Mouse (Mus musculus): ENCODE results near the gene Galr2.
"Not testable (repeated sequence)": the region's sequence is repeated elsewhere in the genome, so short reads cannot be mapped to it uniquely, and the experiment has no call there.

Gene Galr2

GRCm38 (mm10) chr11:116269560-116269959, 11.2 kb upstream of the Galr2 start:
- DNase-seq (ENCODE audit: low spot score in 2 of 2) = no peak

- no peak for DNase-seq (ENCODE audit: low spot score in 2 of 2)
Observed at GRCm38 (mm10) chr11:116272589-116273468, 7.9 kb upstream of the Galr2 start.

DNA sequence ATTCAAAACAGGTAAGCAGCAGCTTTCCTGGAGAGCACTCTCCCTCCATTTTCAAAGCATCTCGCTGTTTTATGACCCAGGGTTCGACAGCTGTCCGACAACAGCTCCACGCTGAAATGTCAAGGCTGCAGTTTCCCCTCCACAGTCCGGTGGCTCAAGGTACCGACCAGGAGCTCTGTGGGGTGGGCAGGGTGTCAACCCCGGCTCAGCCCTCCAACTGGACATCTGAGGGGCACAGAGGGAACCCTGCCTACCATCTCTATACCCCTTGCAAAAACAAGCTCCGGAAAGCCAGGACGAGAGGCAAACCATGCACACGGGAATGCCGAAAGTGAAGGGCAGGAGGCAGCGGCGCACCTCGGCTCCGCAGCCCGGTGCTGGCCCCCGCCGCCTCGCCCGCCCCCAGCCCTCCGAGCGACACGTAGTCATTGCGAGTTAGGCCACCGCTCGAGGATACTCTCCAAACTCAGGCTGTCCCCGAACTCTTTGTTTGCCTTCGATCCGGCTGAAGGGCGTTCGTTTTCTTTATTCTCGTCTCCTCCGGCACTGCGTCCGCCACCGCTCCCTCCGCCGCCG, 7.2 kb upstream of the Galr2 start:
- DNase-seq (ENCODE audit: low spot score in 2 of 2) = no peak

GRCm38 (mm10) chr11:116274045-116274666, 6.6 kb upstream of the Galr2 start, which contains the start of gene Srp68:
Srp68 (minus strand) TSS chr11:116274217.
- peak; percentile 96 to 97 for DNase-seq (ENCODE audit: low spot score in 2 of 2)

DNA sequence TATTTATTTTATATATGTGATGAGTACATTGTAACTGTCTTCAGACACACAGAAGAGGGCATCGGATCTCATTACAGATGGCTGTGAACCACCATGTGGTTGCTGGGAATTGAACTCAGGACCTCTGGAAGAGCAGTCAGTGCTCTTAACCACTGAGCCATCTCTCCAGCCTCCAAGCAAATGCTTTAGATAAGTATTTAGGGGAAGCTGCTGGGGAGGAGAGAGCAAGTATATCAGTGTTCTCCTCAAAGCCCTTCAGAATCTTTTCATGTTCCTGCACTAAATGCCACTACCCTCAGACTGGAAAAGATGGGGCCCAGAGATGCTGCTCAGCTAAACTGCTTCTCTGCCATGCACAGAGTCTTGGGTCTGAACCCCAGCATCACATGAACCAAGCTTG, 3.6 kb upstream of the Galr2 start:
- DNase-seq (ENCODE audit: low spot score in 2 of 2) = not testable (repeated sequence)

DNA sequence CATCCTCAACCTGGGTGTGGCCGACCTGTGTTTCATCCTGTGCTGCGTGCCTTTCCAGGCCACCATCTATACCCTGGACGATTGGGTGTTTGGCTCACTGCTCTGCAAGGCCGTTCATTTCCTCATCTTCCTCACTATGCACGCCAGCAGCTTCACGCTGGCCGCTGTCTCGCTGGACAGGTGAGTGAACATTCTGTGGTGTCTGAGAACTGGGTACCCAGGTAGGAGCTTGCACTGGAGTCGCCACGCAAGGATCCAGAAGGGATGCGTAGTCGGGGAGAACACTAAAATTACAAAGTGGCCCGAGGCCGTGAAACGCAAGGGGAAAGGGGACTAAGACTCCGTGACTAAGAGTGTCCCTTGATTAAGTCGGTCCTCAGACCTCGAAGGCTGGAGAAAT, 932 bp downstream of the Galr2 start:
- no peak for DNase-seq (ENCODE audit: low spot score in 2 of 2)

GRCm38 (mm10) chr11:116282089-116282488, 1.4 kb downstream of the Galr2 start:
- no peak for DNase-seq (ENCODE audit: low spot score in 2 of 2)

DNA sequence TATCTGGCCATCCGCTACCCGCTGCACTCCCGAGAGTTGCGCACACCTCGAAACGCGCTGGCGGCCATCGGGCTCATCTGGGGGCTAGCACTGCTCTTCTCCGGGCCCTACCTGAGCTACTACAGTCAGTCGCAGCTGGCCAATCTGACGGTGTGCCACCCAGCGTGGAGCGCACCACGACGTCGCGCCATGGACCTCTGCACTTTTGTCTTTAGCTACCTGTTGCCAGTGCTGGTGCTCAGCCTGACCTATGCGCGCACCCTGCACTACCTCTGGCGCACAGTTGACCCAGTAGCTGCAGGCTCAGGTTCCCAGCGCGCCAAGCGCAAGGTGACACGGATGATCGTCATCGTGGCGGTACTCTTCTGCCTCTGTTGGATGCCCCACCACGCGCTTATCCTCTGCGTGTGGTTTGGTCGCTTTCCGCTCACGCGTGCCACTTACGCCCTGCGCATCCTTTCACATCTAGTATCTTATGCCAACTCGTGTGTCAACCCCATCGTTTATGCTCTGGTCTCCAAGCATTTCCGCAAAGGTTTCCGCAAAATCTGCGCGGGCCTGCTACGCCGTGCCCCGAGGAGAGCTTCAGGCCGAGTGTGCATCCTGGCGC, 2.3 kb downstream of the Galr2 start:
- DNase-seq (ENCODE audit: low spot score in 2 of 2) = no peak

DNA sequence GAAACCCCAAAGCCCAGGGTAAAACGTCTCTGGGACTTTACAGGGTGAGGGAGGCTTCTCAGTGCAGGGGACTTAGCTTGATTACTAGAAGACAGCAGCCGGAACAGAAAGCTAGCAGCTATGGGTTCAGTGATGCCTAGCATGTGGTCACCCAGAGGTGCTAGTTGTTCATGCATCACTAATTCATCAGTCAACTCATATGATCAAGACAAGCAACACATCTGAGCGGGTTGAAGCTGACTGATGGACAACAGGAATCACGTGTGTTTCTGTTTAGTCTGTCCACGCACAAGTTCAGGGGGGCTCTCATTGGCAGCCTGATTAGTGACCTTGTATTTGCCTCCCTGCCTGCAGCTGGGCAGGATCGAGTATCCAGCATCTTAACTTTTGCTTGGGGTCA, 3.2 kb downstream of the Galr2 start:
- DNase-seq (ENCODE audit: low spot score in 2 of 2) = no peak

DNA sequence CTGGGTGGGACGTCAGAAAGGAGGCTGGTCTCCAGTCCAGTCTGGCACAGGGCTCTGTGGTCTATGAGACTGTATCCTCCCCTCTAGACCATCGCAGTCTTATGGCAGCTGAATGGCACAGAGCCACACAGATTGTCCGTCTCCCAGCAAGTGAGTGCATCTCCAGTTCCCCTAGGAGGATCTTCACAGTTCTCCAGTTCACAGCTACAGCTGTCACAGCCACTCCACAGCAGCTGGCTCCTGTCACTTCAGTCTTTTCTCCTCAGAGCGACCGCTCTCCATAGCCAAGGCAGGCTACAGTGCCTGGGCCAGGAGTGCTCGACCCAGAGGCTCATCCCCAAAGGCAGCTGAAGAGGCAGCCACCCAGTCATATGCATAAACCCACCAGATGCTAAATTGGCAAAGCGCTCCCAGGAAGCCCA, 5.0 kb downstream of the Galr2 start:
- DNase-seq (ENCODE audit: low spot score in 2 of 2) = peak in 1 of 2 experiments; percentile 22

- DNase-seq (ENCODE audit: low spot score in 2 of 2) = no peak
Observed at GRCm38 (mm10) chr11:116287351-116287750, 6.6 kb downstream of the Galr2 start.

DNA sequence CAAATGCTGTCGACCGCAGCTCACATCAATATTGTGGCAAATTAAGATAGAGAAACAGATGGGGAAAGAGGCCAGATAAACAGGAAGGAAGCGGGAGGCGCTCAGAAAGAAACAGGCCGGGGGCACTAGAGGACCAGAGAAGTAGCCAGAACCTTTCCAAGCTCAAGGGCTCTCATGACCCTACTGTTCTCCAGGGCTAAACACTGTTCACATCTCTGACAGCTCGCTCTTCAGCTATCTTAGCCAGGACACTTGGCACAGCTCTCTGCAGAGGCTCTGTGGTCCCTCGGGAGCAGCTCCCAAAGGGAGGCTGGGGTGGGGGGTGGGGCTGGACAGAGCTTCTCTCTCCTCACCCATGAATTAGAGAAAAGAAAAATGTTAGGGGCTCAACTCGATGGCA, 9.8 kb downstream of the Galr2 start:
- no peak for DNase-seq (ENCODE audit: low spot score in 2 of 2)

DNA sequence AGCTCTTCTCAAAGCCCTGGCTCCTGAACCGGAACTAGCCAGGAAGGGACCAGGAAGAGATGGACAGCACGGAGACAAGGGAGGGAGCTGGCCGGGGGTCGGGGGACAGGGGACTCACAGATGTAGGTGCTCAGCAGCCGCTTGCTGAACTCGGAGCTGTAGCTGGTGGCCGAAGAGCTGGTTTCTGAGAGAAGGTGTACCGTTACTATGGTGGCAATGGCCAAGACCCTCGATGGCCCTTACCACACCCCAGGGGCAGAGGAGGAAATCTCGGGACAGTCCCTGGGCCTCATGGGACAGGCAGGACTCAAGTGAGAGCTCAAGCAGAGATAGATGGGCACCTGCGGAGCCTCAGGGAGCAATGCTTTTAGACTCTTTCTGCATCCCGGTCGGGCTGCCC, 11.7 kb downstream of the Galr2 start:
- no peak for DNase-seq (ENCODE audit: low spot score in 2 of 2)

GRCm38 (mm10) chr11:116293538-116294137, 12.9 kb downstream of the Galr2 start:
- no peak for DNase-seq (ENCODE audit: low spot score in 2 of 2)

DNA sequence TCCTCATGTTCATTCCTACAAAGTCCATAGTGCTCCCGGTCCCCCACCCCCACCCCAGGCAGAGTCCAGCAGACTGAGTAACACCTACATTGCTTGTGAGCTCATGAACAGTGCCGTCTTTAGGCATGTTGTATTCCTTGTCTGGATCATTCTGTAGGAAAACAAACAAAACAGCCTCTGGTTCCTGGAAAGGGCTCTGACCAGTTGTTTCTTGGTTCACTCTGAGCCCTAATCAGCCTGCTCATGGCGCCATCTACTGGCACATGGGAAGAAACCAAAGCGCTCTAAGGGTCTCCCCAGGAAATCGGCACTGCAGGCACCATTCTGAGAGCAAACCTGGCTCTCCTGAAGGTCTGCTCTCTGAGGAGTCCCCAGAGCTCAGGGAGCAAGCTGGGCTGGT, 13.6 kb downstream of the Galr2 start:
- DNase-seq (ENCODE audit: low spot score in 2 of 2) = peak in 1 of 2 experiments; percentile 66

DNA sequence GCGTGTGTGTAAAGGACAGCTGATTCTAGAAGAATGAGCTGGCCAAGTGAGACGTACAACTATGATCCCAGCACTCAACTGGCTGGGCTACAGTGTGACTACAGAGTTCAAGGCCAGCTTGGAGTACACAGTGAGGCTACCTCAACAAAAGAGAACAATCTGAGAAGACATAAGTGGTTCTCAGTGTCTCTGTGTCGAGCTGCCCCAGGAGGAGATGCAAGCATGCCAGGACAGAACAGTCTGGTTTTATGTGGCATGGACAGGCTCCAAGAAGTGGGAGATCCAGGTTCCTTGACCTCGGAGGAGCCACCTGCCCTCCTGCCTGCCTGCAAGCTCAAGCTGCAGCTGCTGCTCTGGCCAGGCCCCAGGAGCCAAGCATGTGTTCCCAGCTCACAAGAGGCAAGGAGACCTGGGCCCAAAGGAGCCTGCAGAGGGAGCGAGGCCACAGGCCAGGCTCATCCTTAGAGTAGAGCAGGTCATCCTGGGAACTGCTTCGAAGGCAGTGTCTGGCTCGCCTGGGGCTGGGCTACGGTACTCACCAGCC, 15.5 kb downstream of the Galr2 start:
- DNase-seq (ENCODE audit: low spot score in 2 of 2) = no peak

DNA sequence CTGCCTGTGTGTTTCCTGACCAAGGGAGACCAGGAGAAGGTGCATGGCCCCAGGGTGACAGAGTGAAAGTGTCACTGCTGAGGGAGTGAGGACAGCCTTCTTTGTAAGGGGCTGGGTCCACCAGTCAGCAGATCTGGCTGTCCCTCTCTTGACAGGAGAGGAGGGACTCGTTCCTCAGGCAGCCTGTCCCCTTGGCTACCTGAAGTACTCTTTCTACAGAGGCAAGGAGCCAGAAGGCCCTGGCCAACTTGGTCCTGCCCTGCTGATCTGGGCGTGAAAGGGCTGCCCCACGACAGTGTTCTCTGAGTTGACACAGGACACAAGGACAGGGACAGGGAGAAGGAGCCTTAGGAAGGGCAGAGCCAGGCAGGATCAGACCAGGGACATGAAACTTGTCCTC, 16.3 kb downstream of the Galr2 start:
- no peak for DNase-seq (ENCODE audit: low spot score in 2 of 2)

- DNase-seq (ENCODE audit: low spot score in 2 of 2) = no peak
Observed at GRCm38 (mm10) chr11:116298221-116298620, 17.5 kb downstream of the Galr2 start.

DNA sequence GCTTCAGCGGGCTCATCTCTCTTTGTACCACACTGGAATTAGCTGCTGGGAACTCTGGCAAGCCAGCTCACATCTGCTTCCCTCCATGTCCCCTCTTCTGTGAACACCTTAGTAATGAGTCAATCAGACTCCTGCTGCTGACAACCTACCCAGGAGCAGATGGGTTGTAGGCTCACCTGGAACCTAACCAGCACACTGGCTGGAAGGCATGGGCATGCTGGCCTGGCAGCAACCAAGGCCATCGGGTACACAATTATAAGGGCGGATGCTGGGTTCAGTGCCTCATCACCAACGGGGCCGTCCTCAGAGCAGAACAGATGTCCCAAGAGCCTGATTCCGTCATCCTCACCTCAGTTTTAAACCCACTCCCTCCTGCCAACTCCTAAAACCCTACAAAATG, 17.9 kb downstream of the Galr2 start:
- DNase-seq (ENCODE audit: low spot score in 2 of 2) = no peak

- DNase-seq (ENCODE audit: low spot score in 2 of 2) = no peak
Observed at GRCm38 (mm10) chr11:116305423-116305822, 24.7 kb downstream of the Galr2 start.

GRCm38 (mm10) chr11:116306126-116306982, 25.6 kb downstream of the Galr2 start:
- DNase-seq (ENCODE audit: low spot score in 2 of 2) = peak; percentile 96 to 97
